Mouse (Mus musculus): ENCODE measurements around the gene Pm20d1. TPM values are rescaled to one million over a fixed set of nuclear protein-coding genes. Genes with fewer than 3 reads are reported as not detected.

The Pm20d1 gene
- polyA plus RNA-seq, 1 experiment, result not detected

GRCm38 (mm10) chr1:131830971-131831641 is 33.9 kb downstream of the Pm20d1 start:
- Histone ChIP-seq H3K4me3 (replicated peaks) (no peak overlapping the region), H3K27me3 (ENCODE audit: control insufficient read depth) (peaks cover 9% of the 10 kb centered on the region), H3K4me1 (ENCODE audit: control insufficient read depth) (peaks cover 24% of the 10 kb centered on the region), H3K9me3 (ENCODE audit: control insufficient read depth, low read length) (no peaks in the 10 kb centered on the region), H3K36me3 (ENCODE audit: control insufficient read depth) (no peaks in the 10 kb centered on the region; the same call in 1 of the 2 replicates)
- no peak for TF ChIP-seq TAL1 (IDR thresholded peaks at IDR 0.05; ENCODE audit: low read length)
- TF ChIP-seq GATA1 (IDR thresholded peaks at IDR 0.05; ENCODE audit: low read length), result no peak

GRCm38 (mm10) chr1:131837035-131837434 is 39.9 kb downstream of the Pm20d1 start:
- H3K4me3 ChIP-seq (replicated peaks), result no peak overlapping the region
- H3K4me1 ChIP-seq (ENCODE audit: control insufficient read depth), result no peaks in the 10 kb centered on the region
- no peaks in the 10 kb centered on the region for H3K9me3 ChIP-seq (ENCODE audit: control insufficient read depth, low read length)
- TF ChIP-seq TAL1 (IDR thresholded peaks at IDR 0.05; ENCODE audit: low read length) (no peak), GATA1 (IDR thresholded peaks at IDR 0.05; ENCODE audit: low read length) (no peak)
- H3K27me3 ChIP-seq (ENCODE audit: control insufficient read depth), result no peaks in the 10 kb centered on the region
- H3K36me3 ChIP-seq (ENCODE audit: control insufficient read depth), result peaks cover 5% of the 10 kb centered on the region; the same call in 1 of the 2 replicates

- H3K4me1 ChIP-seq (ENCODE audit: control insufficient read depth), result no peaks in the 10 kb centered on the region
- no peaks in the 10 kb centered on the region for H3K27me3 ChIP-seq (ENCODE audit: control insufficient read depth)
- H3K4me3 ChIP-seq (replicated peaks), result no peak overlapping the region
- TF ChIP-seq GATA1 (IDR thresholded peaks at IDR 0.05; ENCODE audit: low read length) (no peak), TAL1 (IDR thresholded peaks at IDR 0.05; ENCODE audit: low read length) (no peak)
- H3K36me3 ChIP-seq (ENCODE audit: control insufficient read depth), result peaks cover 5% of the 10 kb centered on the region; the same call in 1 of the 2 replicates
- no peaks in the 10 kb centered on the region for H3K9me3 ChIP-seq (ENCODE audit: control insufficient read depth, low read length)
Measured at GRCm38 (mm10) chr1:131838542-131838941, 41.4 kb downstream of the Pm20d1 start.

GRCm38 (mm10) chr1:131839279-131839678 is 42.1 kb downstream of the Pm20d1 start:
- H3K4me1 ChIP-seq (ENCODE audit: control insufficient read depth), result no peaks in the 10 kb centered on the region

GRCm38 (mm10) chr1:131842221-131842620 is 45.0 kb downstream of the Pm20d1 start:
- H3K4me3 ChIP-seq (replicated peaks), result no peak overlapping the region
- H3K36me3 ChIP-seq (ENCODE audit: control insufficient read depth), result peaks cover 5% of the 10 kb centered on the region
- no peaks in the 10 kb centered on the region for H3K9me3 ChIP-seq (ENCODE audit: control insufficient read depth, low read length)
- H3K27me3 ChIP-seq (ENCODE audit: control insufficient read depth), result no peaks in the 10 kb centered on the region
- H3K4me1 ChIP-seq (ENCODE audit: control insufficient read depth), result no peaks in the 10 kb centered on the region
- TF ChIP-seq GATA1 (IDR thresholded peaks at IDR 0.05; ENCODE audit: low read length) (no peak), TAL1 (IDR thresholded peaks at IDR 0.05; ENCODE audit: low read length) (no peak)

More at GRCm38 (mm10) chr1:131839279-131839678, 42.1 kb downstream of the Pm20d1 start:
- TF ChIP-seq TAL1 (IDR thresholded peaks at IDR 0.05; ENCODE audit: low read length) (no peak), GATA1 (IDR thresholded peaks at IDR 0.05; ENCODE audit: low read length) (no peak)
- Histone ChIP-seq H3K4me3 (replicated peaks) (no peak overlapping the region), H3K9me3 (ENCODE audit: control insufficient read depth, low read length) (no peaks in the 10 kb centered on the region), H3K36me3 (ENCODE audit: control insufficient read depth) (peaks cover 5% of the 10 kb centered on the region), H3K27me3 (ENCODE audit: control insufficient read depth) (no peaks in the 10 kb centered on the region)

GRCm38 (mm10) chr1:131843758-131844157 is 46.6 kb downstream of the Pm20d1 start:
- Histone ChIP-seq H3K9me3 (ENCODE audit: control insufficient read depth, low read length) (no peaks in the 10 kb centered on the region), H3K4me3 (replicated peaks) (no peak overlapping the region), H3K27me3 (ENCODE audit: control insufficient read depth) (no peaks in the 10 kb centered on the region), H3K36me3 (ENCODE audit: control insufficient read depth) (peaks cover 5% of the 10 kb centered on the region), H3K4me1 (ENCODE audit: control insufficient read depth) (no peaks in the 10 kb centered on the region)
- TF ChIP-seq TAL1 (IDR thresholded peaks at IDR 0.05; ENCODE audit: low read length) (no peak), GATA1 (IDR thresholded peaks at IDR 0.05; ENCODE audit: low read length) (no peak)

- no peaks in the 10 kb centered on the region for H3K27me3 ChIP-seq (ENCODE audit: control insufficient read depth)
Measured at GRCm38 (mm10) chr1:131844883-131845282, 47.7 kb downstream of the Pm20d1 start.

GRCm38 (mm10) chr1:131846255-131846654 is 49.1 kb downstream of the Pm20d1 start:
- no peak overlapping the region for H3K4me3 ChIP-seq (replicated peaks)
- H3K27me3 ChIP-seq (ENCODE audit: control insufficient read depth), result no peaks in the 10 kb centered on the region
- TF ChIP-seq GATA1 (IDR thresholded peaks at IDR 0.05; ENCODE audit: low read length) (no peak), TAL1 (IDR thresholded peaks at IDR 0.05; ENCODE audit: low read length) (no peak)
- H3K9me3 ChIP-seq (ENCODE audit: control insufficient read depth, low read length), result no peaks in the 10 kb centered on the region
- H3K36me3 ChIP-seq (ENCODE audit: control insufficient read depth), result no peaks in the 10 kb centered on the region; the same call in none of the 2 replicates
- H3K4me1 ChIP-seq (ENCODE audit: control insufficient read depth), result no peaks in the 10 kb centered on the region

More at GRCm38 (mm10) chr1:131844883-131845282, 47.7 kb downstream of the Pm20d1 start:
- Histone ChIP-seq H3K9me3 (ENCODE audit: control insufficient read depth, low read length) (no peaks in the 10 kb centered on the region), H3K4me3 (replicated peaks) (no peak overlapping the region), H3K4me1 (ENCODE audit: control insufficient read depth) (no peaks in the 10 kb centered on the region), H3K36me3 (ENCODE audit: control insufficient read depth) (peaks cover 5% of the 10 kb centered on the region)
- TF ChIP-seq GATA1 (IDR thresholded peaks at IDR 0.05; ENCODE audit: low read length) (no peak), TAL1 (IDR thresholded peaks at IDR 0.05; ENCODE audit: low read length) (no peak)

GRCm38 (mm10) chr1:131861811-131862210 is 64.6 kb downstream of the Pm20d1 start:
- Histone ChIP-seq H3K9me3 (ENCODE audit: control insufficient read depth, low read length) (no peaks in the 10 kb centered on the region), H3K4me1 (ENCODE audit: control insufficient read depth) (peaks cover 2% of the 10 kb centered on the region), H3K36me3 (ENCODE audit: control insufficient read depth) (no peaks in the 10 kb centered on the region), H3K27me3 (ENCODE audit: control insufficient read depth) (no peaks in the 10 kb centered on the region; the same call in 1 of the 2 replicates), H3K4me3 (replicated peaks) (no peak overlapping the region)
- TF ChIP-seq GATA1 (IDR thresholded peaks at IDR 0.05; ENCODE audit: low read length), result no peak
- no peak for TF ChIP-seq TAL1 (IDR thresholded peaks at IDR 0.05; ENCODE audit: low read length)

Measured in erythroblast, embryonic 14.5 days (primary cell).